Mouse (Mus musculus): ENCODE results near the gene Mical3.
A peak's percentile ranks its signal among the peaks of the same experiment; 100 is the strongest.

The Mical3 gene

DNA sequence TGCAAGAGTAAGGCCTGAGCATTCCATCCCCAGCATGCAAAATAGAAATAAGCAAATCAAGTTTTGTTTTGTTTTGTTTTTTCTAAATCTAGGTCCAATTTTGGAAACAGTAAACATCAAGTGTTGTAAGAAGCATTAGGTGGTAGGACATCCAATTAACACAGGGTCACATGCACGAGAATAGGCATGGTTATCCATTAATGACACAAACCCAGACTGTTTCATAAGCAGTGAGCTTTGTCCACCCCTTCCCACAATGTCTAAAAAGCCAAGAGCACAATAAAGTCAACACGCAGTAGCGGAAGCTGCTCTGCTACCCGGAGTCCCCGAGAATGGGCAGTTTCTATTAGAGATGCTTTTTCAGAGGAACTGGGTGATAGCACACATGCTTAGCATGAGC is 225.7 kb downstream of the Mical3 start:
- DNase-seq (ENCODE audit: low read depth, low spot score), result no peak

DNA sequence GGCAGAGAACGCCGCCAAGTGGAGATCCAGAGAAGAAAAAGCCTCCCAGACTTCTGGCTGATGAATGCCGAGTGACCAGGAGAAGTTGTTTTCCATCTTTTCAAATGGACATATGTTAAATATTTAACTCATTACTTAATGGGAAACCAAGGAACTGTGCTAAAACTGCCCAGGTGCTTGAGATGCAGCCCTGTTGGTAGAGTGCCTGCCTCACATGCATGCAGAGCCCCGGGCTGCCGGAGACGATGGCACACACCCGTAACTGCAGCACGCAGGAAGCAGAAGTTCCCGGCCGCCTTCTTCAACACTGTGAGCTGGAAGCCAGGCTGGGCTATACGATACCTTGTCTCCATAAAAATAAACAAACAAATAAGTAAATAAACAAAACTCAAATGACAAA is 226.8 kb downstream of the Mical3 start:
- no peak for DNase-seq (ENCODE audit: low read depth, low spot score)

DNA sequence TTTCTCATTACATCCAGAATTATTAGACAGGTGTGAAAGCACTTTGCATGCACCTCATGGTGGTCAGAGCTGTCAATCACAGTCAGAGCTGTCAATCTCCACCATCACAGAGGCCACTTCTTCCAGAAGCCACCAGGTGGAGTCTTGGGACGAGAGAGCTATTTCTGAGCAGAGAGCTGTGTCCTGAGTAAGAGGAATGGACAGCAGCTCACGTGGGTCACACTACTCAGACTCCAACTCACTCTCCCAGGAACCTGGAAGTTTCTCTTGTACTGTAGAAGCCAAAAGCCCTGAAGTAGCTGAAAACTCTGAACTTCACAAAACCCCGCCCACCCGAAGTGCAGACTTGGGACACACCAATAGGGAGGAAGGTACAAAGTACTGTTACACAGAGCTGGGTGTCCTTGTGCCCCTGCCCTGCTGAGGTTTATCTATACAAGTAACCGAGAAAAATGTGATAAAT is 227.3 kb downstream of the Mical3 start:
- DNase-seq (ENCODE audit: low read depth, low spot score), result no peak

DNA sequence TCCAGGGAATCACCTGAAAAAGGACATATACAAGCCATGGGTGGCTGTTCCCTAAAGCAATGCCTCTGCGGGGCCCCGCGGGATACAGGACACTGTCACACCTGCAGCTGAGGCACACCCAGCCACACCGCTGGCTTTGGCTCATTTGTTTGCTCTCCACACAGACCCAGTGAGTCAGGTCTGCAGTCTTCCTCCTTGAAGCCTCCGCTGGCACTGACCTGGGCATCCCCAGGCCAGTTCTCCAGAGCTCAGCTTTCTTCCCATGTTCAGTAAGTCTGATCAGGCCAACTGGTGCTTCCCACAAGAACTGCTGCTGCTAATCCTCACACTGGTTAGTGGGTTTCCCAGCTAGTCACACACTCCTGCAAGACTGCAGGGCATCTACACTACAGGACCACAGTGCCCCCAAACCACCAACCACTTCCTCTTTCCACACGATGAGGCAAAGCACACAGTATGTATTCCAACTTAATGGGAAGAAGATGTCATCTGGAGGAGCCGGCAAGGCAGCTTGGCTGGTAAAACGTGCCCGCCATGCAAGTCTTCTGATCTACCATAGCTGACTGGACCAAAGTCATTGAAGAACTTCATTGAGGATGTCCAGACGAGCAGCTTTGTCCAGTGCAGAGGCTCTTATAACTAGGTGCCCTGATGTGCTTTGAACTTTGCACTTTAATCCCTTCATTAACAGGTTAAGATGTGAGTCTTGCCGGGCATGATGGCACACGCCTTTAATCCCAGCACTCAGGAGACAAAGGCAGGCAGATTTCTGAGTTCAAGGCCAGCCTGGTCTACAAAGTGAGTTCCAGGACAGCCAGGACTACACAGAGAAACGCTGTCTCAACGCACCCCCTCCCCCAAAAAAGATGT is 228.8 kb downstream of the Mical3 start:
- no peak for DNase-seq (ENCODE audit: low read depth, low spot score)

DNA sequence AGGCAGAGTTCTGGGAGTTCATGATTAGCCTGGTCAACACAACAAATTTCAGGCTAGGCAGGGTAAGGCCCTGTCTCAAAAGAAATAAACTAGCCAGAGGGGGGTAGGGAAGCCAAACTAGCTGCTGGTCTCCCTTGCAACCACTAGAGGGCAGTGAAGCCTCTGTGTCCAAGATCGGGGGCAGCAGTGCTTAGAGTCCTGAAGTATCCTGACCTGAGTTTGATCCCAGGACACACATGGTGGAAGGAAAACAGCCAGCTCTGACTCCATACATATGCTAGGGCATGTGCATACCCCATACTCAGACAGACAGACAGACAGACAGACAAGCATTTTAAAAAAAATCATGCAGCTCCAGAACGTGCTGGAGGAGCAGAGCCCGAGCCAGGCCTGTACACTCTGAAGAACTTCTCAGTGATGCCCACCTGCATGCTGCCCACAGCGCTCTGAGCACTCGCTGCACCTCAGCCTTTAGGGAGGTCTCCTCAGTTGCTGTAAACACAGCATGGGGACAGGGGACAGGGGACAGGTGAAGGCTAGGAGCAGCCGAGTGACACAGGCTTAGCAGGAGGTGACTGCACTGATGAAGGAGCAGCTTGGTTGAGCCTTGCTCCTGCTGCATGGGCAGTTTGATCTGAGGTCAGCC is 232.5 kb downstream of the Mical3 start:
- DNase-seq (ENCODE audit: low read depth, low spot score), result peak; percentile 37

DNA sequence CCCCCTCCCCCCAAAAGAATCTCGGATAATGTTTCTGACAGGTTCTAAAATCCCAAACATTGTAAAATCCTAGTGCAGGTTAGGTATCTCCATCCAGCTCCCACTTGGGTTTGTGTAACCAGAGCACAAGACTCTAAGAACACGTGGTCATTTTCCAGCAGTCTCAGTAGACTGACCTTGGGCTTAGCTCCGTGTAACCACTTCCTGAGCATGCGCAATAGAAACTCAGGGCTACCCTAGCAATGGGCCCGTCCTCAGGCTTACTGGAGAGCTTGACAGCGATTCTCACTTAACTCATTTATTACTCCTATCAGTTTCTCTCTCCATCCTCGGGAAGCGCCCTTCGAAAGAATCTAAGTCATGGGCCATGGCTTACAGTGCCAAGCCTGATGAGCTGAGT is 236.3 kb downstream of the Mical3 start:
- no peak for DNase-seq (ENCODE audit: low read depth, low spot score)

DNA sequence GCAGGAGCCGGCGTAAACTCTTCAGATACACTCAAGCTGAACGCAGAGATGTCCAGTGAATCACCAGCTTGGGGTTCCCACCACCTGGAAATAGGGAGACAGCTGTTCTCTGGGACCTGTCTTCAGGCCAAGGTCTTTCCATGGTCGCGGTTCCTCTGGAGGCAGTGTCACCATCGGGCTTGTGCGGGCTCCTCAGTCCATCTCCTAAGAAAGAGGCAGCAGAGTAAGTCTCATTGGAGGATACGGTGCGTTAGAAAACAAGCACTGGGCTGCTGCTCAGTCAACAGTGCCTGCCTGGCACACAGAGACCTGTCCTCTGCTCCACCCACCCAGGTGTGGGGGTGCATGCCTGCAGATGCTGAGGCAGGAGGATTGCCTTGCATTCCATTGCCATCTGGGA is 236.7 kb downstream of the Mical3 start:
- DNase-seq (ENCODE audit: low read depth, low spot score), result no peak

DNA sequence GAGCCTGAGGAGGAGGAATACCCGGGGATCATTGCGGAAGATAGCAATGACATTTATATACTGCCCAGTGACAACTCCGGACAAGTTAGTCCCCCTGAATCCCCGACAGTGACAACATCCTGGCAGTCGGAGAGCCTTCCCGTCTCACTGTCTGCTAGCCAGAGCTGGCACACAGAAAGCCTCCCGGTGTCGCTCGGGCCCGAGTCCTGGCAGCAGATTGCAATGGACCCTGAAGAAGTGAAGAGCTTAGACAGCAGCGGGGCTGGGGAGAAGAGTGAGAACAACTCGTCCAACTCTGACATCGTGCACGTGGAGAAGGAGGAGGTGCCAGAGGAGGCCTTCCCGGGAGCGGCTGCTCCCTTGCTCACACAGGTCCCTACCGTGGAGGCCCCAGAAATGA is 244.1 kb downstream of the Mical3 start:
- no peak for DNase-seq (ENCODE audit: low read depth, low spot score)

DNA sequence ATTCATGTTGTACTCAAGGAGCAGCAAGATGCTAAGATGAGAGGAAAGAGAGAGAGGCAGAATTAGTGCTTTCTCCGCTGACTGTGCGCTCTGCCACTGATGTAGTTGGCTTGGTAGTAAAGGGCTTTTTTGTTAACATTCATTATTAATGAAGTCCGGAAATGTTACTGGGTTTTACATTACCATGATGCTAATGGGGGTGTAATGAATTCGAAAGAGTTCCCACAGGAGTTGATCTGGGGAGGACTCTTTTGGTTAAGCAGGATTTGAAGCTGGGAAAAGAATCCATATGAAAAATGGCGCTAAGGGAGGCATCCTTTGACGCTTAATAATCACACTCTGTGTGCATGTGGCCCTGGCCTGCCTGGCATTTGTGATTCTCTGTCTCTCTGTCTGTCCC is 246.4 kb downstream of the Mical3 start:
- no peak for DNase-seq (ENCODE audit: low read depth, low spot score)

Data from retina, adult 2 months (tissue).